Mouse (Mus musculus): ENCODE data around the gene Mrps25. TPM values are rescaled to one million over a fixed set of nuclear protein-coding genes. Genes with fewer than 3 reads are reported as not detected.
A peak's percentile ranks its signal among the peaks of the same experiment; 100 is the strongest.

The Mrps25 gene
- total RNA-seq, 2 experiments from 2014 or later = 49.2 to 54.5 TPM

GRCm38 (mm10) chr6:92132021-92132911 lies 51.6 kb downstream of the Mrps25 start:
- intact Hi-C loops (cut with DNase I) = loop anchor here (2.0 kb wide), 1 partner anchor 39 kb away; no protein-coding TSS in a partner anchor
- DNase-seq (ENCODE audit: low spot score in 2 of 2) = no peak

- intact Hi-C loops (cut with DNase I) = no loop called here
- no peak for DNase-seq (ENCODE audit: low spot score in 2 of 2)
Observed at GRCm38 (mm10) chr6:92131456-92131855, 52.4 kb downstream of the Mrps25 start.

- intact Hi-C loops (cut with DNase I) = no loop called here
- DNase-seq (ENCODE audit: low spot score in 2 of 2) = no peak
Observed at GRCm38 (mm10) chr6:92126861-92127468, 56.9 kb downstream of the Mrps25 start.

- intact Hi-C loops (cut with DNase I) = no loop called here
- DNase-seq (ENCODE audit: low spot score in 2 of 2) = peak in 1 of 2 experiments; percentile 83
Observed at GRCm38 (mm10) chr6:92124547-92124946, 59.3 kb downstream of the Mrps25 start.

Other genes with a start within 250 kb of the Mrps25 start
- 1 to 10 TPM; 5.2 TPM for gene Fgd5, start 205.2 kb downstream of the Mrps25 start, total RNA-seq (2021)
- gene Nr2c2, start 92.6 kb downstream of the Mrps25 start, total RNA-seq (2021) = 10 to 100 TPM; 93.2 to 97.8 TPM
- 10 to 100 TPM; 39.7 to 43.3 TPM for gene Rbsn, start 30.9 kb upstream of the Mrps25 start, total RNA-seq (2021)
- gene Trh, start 60.6 kb upstream of the Mrps25 start, total RNA-seq (2021) = 1 to 10 TPM; 3.3 to 8.9 TPM

All from left cerebral cortex, postnatal 25 days (tissue).